Mouse (Mus musculus): ENCODE results near the gene Hcn3.

DNA sequence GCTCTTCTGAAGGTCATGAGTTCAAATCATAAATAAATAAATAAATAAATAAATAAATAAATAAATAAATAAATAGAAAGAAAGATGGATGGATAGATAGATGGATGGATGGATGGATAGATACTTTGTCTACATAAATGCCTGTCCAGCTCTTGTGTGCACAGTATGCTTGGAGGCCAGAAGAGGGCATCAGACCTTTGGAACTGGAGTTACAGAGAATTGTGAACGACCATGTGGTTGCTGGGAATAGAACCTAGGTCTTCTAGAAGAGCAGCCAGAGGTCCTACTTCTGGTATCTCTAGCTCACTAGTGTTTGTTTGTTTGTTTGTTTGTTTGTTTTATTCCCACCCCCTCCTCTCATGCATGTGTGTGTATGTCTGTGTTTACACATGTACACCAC lies 33.4 kb upstream of the Hcn3 start:
- TF ChIP-seq CHD2 (IDR thresholded peaks at IDR 0.05; ENCODE audit: low read depth, low read length) (no peak), ZC3H11A (IDR thresholded peaks at IDR 0.05; ENCODE audit: borderline replicate concordance, low read depth, low read length) (no peak), MAFK (IDR thresholded peaks at IDR 0.05; ENCODE audit: insufficient read depth, low read depth, low read length) (no peak), HCFC1 (IDR thresholded peaks at IDR 0.05; ENCODE audit: borderline replicate concordance, insufficient read depth, low read length) (no peak), ZNF384 (IDR thresholded peaks at IDR 0.05; ENCODE audit: low read depth, low read length) (no peak)
